Mouse (Mus musculus) layer of hippocampus, postnatal 25 days (tissue): ENCODE data around the gene Fezf2. TPM values are rescaled to one million over a fixed set of nuclear protein-coding genes. Genes with fewer than 3 reads are reported as not detected.

ENCODE experiments used
- DNase-seq, 2 experiments: peaks; one replicate each; pipeline ENCODE4 v3.0.0; 2022; ENCODE audit warnings: mixed read lengths in 2 of 2, low spot score in 1 of 2; ENCODE audit errors: extremely low spot score in 1 of 2
- total RNA-seq, 2 experiments: library from RNA; stranded (reverse); gene quantifications; 2 replicates each; pipeline ENCODE4 v1.2.3; 2021

Fezf2 gene
- total RNA-seq = 10 to 100 TPM; 41.7 to 42.4 TPM

DNA sequence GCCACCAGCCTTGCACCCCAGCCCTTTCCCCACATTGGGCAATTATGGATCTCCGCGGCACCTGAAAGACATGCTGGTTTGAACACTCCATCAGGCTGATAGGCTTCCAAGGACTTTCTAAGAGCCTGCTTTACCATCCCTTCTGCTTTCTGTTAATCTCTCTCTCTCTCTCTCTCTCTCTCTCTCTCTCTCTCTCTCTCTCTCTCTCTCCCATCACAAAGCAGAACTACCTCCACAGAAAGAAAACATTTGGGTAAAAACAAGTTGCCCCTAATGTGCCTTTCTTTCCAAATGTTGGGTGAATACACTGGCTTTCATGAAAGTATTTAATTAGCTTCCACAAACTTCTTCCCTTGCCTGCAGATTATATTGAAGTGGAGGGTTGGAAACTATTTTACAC, at the start of gene Fezf2:
Fezf2 (minus strand) TSS at position 101 of the 400 bp plus-strand sequence.
- no peak for DNase-seq

DNA sequence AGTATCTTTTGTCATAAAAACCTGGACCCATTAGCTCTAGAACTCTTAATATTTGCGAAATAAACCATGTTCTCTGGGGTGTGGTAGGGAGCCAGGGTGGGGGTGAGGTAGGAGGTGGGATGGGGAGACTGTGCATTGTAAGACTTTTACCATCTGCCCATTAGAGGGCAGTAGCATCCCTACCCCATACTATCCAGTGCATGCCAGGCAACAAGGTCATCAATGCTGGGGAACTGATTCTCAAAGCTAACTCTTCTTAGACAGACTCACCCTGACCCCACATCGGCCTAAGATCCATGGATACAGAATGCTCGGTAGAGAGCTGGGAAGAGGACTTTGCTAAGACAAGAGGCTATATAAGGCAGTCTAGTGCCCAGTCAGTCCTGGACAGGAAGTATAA, 49.6 kb upstream of the Fezf2 start:
- no peak for DNase-seq

DNA sequence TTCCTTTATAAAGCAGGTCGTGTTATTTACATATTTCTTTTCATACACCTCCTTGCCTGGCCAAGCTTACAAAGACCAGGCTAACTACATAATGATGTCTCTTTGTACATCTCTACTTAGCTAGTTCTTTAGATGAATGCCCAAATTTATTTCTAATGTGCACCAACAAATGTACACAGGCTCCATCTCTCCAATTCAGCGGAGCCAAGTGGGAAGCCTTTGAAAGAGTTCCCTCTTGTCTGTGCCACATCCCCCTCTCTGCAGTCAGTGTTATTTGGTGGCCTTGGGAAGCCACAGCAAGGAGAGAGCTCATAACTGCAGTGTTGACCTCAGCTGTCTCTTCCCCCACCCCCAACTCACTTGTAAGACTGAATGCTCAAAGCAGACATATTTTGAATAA, 46.3 kb upstream of the Fezf2 start:
- no peak for DNase-seq

DNA sequence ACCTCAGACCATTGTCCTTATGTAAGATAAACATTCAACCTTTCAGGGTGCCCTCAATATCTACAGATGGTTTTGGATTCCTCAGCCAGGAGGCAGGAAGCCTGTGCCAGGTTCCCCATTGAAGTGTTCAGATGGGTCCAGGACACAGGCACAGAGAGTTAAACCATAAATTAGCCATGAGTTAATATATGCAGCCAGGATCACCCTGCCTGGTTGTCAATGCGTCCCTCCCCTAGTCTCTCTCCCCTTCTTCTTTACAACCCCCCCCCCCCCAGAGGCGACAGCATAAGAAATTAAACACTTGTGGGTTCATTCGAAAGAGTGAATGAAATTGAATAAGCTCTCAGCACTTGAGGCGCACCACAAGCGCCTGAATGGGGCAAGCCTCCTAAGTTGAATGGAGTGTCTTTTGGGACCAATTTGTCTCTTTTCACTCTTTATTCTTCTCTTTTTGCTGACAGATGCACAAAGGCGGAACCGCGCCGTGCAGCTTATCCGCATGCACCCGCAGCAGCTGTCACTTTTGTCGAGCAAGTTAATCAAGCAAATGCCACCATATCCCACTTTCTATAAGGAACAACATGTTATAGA, 45.4 kb upstream of the Fezf2 start:
- DNase-seq = no peak

DNA sequence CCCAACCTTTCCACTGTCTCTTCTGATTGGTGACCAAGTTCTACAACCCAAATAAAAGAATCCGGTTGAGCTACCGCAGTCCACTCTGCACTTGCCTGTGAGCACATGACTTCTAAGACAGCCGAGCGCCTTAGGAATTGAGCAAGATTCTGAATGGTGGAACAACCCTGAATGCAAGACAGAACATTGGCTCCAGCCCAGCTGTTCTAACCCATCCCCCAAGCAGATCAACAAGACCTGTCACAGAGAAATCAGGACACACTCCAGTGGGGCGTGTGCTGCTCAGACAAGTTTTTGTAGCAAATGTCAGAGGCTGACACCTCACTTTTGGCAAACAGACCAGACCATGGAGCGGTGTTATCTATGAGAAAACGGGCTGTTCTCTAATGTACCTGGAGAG, 43.2 kb upstream of the Fezf2 start:
- DNase-seq = no peak

DNA sequence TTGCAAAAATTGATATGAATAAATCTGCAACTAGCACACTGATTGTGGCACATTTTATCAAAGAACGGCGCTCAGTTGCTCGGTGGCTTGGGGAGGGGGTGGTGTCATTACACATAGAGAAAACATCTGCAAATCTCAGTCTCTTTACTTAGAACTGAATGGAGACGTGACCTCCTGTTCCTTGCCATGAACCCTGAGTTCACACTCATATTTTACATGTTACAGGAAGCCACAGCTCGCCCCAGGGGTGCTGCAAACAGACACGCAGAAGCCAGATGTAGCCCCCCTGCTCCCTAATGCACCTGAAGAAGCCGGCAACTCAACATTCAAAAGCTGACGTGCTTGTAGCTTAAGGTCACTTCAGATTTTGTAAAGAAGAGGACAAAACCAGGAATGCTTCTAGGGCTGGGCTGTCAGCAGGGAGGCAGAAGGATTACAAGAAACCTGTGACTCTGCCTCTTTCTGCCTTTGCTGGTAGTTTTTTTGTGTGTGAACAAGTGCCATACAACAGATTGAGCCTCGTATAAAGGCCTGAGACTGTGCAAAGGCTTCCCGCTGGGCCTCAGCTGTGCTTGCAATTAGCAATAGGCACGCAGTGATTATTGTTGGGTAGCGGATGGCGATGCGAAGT, 40.9 kb upstream of the Fezf2 start:
- DNase-seq = no peak

DNA sequence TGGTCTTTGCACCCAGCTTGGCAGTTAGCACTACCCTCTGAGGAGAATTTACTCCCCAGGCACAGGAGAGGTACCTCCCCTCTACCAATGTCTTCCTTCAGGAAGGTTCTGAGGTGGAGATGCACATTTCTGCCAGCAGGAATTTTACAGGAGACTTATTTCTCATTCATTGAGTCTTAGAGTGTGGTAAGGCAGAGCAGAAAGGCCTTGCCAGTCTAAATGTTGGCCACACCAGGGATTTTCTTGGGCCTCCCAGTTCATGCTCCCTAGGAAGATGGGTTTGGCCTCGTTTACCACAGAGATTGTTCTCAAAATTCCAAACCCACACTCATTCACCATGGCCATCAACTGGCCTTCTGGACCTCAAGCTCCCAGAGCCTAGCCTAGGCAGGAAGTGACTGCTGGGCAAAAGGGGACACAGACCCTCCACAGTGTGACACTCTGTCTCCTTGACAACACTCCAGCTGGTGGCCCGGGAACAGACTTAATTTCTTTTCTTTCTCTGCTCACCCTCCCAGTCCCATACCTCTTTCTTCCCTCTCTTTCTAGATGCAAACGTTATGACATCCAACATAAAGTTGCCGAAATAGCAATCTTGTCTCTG, 40.3 kb upstream of the Fezf2 start:
- DNase-seq = no peak

DNA sequence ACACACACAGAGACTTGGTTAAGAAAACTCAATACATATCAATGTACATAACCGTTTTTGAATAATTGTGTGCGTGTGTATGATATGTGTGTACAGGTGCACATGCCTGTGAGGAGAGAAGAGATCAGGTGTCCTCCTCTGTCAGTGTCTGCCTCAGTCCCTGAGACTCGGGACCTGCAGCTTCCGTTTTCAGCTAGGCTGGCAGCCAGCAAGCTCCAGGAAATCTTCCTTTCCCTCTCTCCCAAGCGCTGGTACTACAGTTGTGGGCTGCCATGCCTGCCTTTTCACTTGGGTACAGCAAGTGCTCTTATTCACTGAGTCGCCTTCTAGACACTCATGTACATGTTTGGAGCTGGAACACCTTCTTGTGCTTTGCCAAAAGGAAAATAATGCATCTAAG, 39.2 kb upstream of the Fezf2 start:
- no peak for DNase-seq

DNA sequence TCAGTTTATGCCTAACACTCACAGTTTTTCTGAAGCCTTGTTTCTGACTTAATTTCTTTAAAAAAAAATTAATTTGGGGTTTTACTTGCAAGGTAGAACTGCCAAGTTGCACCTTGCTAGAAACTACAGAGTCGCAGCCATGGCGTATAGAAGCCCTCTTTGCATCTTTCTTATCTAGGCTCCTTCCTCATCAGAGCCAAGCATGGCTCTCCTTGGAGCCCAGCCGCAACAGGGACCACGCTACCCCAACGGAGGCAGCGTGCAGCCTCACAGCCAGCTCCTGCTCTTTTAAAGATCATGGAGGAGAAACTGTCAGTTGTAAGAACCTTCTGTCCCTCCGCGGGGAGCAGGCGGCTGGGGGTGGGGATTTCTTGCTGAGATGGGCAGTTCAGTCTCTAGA, 29.9 kb upstream of the Fezf2 start:
- no peak for DNase-seq

DNA sequence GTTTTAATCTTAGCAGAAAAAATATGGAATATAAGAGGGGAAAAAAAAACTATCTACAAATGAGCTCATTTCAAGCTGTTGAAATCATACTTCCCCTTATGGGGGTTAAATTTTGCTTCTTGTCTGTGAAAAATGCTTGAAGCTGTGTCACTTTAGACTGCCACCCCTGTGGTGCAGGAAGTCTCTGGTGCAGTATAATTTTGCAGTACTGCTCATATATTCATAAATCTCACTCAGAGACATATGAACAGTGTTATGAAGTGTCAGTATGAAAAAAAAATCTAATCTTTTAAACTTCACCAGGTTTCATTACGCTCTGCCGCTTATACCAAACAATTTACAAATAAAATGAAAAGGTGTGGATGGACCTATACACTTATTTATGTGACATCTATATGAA, 29.3 kb upstream of the Fezf2 start:
- DNase-seq = no peak

DNA sequence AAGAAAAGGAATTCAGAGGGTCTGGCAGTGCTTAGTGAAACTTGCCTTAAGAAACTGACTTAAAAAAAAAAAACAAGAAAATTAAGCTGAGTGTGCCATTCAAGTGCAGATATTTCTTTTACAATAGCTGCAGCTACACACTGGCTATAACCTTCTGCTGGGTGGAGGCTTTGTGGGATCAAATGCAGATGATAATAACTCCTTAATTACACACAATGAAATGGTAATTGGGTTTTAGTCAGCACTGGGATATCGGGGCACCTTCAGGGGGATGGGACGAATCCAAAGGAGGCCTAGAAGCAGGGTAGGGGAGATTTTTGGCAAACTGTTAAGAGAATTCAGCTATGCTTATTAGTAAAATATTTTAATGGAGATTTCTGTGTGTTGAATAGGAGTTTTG, 27.5 kb upstream of the Fezf2 start:
- DNase-seq = no peak

DNA sequence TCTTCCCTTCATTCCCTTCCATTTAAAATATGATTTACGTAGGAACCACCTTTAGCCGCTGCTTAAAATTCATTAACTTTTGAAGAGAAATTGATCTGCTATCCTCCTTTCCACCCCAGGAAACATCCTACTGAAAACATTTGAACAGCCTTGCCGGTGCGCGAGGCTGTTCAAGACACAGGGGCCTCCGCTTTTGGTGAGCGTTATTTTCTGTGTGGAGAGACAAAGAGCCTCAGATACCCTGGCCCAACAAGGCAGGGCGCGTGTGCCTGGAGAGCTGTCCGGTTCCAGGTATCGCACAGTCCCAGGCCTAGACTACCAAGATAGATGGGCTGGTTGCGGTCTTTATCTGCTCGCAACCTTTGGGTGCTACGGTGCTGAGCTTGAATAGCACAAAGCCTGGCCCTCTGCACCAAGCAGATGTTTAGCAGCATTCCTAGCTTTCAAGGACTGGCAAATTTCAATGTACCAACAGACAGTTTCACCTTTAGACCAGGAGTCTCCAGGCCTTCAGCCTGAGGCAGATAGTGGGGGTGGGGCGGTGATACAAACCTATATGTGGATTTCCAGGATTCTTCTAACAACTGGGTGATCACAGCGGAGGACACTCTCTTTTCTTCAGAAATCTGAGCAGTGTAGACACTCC, 2.4 kb upstream of the Fezf2 start:
- DNase-seq = no peak

DNA sequence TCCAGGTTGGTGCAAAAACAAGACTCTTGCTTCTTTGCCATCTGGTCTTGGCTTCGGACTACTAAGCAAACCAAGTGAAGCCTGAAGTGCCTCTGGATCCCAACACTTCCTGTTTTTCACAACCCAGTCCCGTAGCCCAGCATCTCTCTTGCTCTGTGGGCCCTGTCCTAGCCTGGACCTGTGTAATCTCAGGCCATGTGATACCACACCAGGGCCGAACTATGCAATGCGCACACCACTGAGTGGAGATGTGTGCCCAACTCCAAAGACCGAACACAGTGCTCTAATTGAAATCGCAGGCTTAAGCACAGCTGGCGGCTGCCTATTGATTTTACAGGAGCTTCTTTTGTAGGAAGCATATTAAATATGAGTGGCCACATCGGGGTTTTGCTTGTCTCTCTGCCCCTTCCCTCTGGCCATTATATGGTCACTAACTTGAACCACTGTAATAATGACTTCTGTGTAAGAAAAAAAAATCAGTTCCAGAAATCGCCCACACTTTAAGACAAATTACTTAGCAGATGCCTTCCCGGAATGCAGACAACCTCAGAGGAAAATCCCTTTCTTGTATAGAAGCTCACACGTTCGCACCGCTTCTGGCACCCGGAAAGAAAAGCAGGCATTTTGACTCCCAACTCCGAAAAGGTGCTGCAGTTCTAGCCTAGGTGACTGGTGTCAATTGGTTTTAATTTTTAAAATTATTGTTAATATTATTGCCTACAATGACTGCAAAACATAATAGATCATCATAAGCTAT, 1.5 kb upstream of the Fezf2 start:
- DNase-seq = no peak

DNA sequence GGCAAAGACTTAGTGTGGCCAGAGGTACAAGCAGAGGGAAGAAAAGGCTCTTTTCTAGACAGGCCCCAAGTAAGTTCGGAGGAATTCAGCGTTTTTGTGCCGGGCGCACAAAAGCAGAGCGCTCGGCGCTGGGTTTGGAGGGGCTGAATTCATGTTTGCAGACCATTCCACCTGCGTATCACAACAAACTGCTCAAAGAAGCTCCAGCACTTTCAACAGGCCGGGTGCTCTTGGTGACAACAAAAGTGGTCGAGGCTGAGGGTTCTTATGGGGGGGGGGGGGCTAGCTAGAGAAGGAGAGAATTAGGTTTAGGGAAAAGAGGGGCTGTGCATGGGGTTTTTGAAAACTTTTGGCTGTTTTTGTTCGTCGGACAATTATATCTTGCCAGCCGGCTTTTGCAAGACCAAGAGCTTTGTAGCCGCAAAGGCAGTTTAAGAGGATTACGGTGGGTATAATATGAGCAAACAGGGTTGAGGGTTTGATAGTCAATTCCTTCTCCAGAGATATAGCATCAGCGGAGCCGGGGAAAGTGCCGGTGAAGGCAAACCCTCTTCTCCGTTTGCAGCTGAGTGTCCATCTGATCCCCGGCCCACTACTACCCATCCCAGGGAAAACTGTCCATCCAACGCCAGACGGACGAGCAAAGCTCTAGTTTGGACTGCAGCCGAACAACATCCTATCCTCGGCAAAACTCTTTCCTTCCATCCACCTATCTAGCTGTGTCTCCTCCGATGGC, 956 bp downstream of the Fezf2 start:
- no peak for DNase-seq

DNA sequence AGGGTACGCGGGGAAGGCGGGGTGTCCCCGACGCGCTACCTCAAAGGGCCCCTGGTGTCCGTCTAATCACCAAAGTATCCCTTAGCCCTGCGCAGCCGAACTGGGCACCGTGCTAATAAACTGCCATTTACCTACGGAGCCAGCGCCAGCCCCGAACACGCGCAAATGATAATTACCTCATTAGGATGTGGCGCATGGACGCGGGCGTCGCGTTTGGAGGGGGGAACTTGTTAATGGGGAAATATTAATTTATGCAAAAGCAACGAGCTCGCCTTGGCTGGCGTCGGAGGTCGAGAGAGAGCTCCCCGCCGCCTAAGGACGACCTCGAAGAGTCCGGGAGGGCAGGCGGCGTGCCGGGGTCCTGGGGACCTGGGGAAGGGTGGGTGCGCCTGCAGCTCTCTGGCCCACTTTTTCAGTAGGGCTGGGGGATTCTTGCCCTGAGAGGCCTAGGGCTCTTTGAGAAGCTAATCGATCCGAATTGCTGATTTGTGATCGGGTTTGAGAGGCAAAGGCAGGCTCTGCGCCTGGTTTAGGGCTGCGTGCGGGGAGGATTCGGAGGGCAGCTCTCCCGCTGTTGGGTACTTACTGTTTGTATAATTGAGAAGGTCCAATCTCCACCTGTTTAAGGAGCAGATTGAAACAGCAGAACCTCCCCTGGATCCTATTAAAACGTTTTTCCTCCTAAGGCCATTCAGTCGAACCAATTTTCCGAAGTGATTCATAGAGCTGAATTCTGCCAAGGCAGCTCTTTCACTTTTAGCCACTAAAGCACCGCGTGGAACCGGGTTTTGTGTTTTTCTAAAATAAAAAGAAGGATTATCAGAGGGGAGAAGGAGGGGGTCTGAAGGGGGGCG, 1.8 kb downstream of the Fezf2 start:
- peak in 1 of 2 experiments; percentile 38 for DNase-seq

DNA sequence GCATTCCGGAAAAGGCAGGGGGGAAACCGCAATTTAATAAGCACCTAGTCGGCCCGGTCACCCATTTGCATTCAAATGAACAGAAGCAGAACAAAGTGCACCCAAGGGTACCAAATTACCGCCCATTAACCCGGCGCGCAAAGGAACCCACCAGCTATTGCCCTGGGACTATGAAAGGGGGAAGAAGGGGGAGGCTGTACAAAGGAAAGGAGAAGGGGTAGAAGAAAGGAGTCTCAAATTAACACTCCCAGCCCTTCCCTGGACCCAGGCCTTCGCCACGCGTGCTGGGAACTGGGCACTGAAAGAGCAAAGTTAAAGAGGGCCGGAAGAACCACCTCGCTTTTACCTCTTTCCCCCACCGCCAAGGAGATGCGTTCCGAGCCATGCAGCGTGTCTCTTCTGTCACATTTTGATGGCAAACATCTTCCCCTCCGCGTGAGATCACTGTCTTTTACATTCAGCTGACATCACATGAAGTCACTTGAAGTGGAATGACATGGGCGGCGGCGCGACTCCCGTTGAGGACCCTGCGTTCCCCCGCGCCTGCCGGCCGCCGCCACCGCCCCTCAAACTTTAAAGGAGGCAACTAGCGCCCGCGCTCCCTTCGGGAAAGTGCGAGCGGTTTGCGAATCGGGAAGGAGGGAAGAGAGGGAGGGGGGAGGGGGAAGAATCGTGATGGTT, 2.6 kb downstream of the Fezf2 start:
- peak; percentile 35 to 36 for DNase-seq

DNA sequence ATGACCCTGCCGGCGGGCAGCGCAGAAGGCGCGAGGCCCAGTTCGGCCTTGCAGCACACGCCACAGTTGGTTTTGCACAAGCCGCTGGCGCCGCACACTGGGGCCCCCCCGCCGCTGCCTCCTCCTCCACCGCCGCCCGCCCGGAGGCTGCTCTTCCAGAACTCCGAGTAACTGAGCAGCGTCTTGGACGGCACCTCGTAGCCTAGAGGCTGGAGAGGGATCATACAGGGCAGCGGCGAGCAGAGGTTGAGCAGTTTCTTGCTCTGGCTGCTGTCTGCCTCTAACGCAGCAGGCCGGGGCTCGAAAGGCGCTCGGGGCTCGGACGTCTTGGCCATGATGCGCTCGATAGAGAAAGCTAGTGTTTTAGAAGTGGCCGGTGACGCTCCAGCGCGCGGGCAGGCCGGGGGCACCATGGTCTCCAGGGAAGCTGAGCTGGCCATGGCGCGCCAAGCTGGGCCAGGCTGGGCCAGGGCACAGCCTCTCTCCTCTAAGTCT, 3.2 kb downstream of the Fezf2 start:
- DNase-seq = peak; percentile 45 to 51

DNA sequence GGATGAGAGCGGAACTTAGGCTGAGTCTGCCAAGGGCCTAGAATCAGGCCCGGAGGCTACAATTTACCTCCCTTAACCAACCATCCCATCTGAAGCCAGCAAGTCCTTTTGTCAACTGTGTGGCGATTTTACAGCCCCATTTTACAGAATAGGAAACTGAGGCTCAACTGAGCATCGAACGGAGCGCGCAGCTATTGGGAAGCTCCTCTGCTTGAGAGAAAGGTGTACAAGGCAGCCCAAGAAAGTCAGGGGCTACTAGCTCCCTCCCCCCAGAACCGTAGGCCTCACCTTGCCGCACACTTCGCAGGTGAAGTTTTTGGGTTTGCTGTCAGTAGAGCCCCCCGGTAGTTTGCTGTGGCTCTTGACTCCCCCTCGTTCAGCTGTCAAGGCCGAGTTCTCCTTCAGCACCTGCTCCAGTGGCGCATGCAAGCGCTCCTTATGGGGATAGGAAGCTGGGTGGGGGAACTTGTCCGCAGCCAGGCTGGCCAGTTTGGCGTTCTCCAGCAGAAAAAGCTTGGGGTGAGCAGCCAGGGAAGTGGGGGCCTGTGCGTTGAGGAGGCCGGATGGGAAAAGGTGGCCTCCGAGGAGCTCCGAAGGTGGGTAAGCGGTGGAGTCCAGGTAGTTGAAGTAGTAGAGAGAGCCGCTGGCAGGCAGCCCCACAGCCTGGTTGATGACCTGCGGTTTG, 3.8 kb downstream of the Fezf2 start:
- peak in 1 of 2 experiments; percentile 48 for DNase-seq
